Mouse (Mus musculus): ENCODE results near the gene Bspry.

Bspry gene

GRCm38 (mm10) chr4:62479937-62480708 is at the start of gene Bspry:
Gene Bspry (plus strand): TSS chr4:62480053.
- peak; percentile 69; the same call in 1 of the 2 replicates for ATAC-seq (ENCODE audit: insufficient number of reproducible peaks, low FRiP score, low TSS enrichment)

DNA sequence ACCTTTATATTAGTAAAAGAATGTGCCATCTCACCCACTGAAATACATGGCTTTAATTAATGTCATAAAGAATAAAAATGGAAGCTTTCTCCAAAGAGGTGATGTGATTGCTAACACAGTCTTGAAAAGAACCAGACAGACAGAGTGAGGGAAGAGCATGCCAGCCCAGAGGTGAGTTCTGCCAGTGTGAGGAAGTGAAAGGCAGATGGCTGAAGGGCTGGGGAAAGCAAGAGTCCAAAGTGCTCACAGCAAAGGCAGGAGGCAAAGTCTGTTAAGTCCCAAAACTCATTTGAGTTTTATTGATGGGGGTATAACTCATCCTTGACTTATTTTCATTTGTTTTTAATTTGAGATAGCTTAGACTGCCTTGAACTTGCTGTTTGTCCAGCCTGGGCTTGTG is 49.2 kb upstream of the Bspry start:
- ATAC-seq (ENCODE audit: insufficient number of reproducible peaks, low FRiP score, low TSS enrichment), result no peak

DNA sequence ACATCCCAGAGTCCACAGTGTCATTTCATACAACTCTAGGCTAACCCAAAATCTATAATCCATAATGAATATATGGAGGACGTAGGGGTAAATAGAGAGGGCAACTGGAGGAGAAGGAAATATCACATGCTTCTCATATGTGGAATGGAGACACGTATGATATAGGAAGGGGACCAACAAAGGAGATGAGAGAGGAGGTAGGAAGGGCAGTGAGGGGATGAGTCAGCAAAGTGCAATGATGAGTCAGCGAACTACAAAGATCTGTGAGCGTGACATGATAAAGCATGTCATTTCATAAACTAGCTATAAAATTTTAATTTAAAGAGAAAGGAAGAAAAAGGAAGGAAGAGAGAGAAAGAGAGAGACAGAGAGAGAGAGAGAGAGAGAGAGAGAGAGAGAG is 48.3 kb upstream of the Bspry start:
- no peak for ATAC-seq (ENCODE audit: insufficient number of reproducible peaks, low FRiP score, low TSS enrichment)

GRCm38 (mm10) chr4:62433939-62434870 is 45.6 kb upstream of the Bspry start:
- ATAC-seq (ENCODE audit: insufficient number of reproducible peaks, low FRiP score, low TSS enrichment), result no peak

DNA sequence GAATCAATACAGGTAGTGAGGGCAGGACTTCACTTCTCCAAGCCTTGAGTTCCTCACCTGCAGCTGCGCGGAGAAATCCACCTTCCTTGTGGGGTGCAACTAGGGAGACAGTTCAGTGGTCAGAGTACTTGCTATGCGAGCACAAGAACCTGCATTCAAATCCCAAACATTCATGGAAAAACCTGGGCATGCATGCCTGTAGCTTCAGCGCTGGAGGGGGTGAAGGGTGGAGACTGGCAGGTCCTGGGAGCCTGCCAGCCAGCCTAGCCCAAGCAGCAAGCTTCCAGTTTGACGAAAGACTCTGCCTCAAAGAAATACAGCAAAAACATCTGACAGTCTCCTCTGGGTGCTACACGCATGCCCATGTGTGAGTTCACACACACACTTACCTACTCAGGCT is 44.8 kb upstream of the Bspry start, which contains the start of gene Rnf183:
Gene Rnf183 (minus strand): TSS at position 172 of the 400 bp plus-strand sequence.
- ATAC-seq (ENCODE audit: insufficient number of reproducible peaks, low FRiP score, low TSS enrichment), result no peak

- no peak for ATAC-seq (ENCODE audit: insufficient number of reproducible peaks, low FRiP score, low TSS enrichment)
Observed at GRCm38 (mm10) chr4:62437256-62437778, 42.5 kb upstream of the Bspry start.

- no peak for ATAC-seq (ENCODE audit: insufficient number of reproducible peaks, low FRiP score, low TSS enrichment)
Observed at GRCm38 (mm10) chr4:62437871-62438270, 42.0 kb upstream of the Bspry start.

- no peak for ATAC-seq (ENCODE audit: insufficient number of reproducible peaks, low FRiP score, low TSS enrichment)
Observed at GRCm38 (mm10) chr4:62439793-62440192, 40.1 kb upstream of the Bspry start.

GRCm38 (mm10) chr4:62440544-62440943 is 39.3 kb upstream of the Bspry start:
- ATAC-seq (ENCODE audit: insufficient number of reproducible peaks, low FRiP score, low TSS enrichment), result peak; percentile 98

DNA sequence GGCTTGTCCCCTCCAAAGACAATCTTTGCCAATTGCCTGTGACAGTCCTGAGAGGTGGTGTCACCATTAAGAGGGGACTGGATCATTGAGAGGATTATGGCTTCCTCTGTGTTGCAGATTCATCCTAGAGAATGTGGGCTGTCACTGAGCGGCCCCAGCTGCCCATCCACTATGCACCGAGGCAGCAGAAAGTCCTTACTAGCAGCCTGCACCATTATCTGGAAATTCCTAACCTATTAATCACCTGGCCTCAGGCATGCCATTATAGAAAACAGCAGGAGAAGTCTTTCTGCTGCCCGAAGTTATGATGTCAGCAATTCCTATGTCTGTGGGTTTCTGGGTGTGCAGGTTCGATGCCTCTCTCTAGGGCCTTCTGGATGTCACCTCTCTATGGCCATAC is 38.9 kb upstream of the Bspry start:
- ATAC-seq (ENCODE audit: insufficient number of reproducible peaks, low FRiP score, low TSS enrichment), result no peak

DNA sequence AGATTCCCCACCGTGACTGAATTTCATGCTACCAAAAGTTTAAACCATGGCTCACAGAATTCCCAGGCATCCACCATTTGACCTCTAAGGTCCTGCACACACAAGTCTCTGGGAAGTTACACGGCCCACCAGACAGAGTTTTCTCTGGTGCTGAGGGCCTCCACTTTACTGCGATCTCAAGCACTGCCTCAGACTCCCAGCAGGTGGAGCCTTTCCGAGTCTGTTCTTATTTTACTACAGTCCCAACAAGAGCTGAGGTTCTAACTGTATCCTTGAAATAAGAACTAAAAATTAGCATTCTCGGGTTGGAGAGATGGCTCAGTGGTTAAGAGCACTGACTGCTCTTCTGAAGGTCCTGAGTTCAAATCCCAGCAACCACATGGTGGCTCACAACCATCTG is 24.9 kb upstream of the Bspry start:
- peak; percentile 56; the same call in 1 of the 2 replicates for ATAC-seq (ENCODE audit: insufficient number of reproducible peaks, low FRiP score, low TSS enrichment)

GRCm38 (mm10) chr4:62459081-62459480 is 20.8 kb upstream of the Bspry start:
- no peak for ATAC-seq (ENCODE audit: insufficient number of reproducible peaks, low FRiP score, low TSS enrichment)

GRCm38 (mm10) chr4:62460348-62460747 is 19.5 kb upstream of the Bspry start:
- no peak for ATAC-seq (ENCODE audit: insufficient number of reproducible peaks, low FRiP score, low TSS enrichment)

GRCm38 (mm10) chr4:62463124-62463523 is 16.7 kb upstream of the Bspry start:
- no peak for ATAC-seq (ENCODE audit: insufficient number of reproducible peaks, low FRiP score, low TSS enrichment)

- ATAC-seq (ENCODE audit: insufficient number of reproducible peaks, low FRiP score, low TSS enrichment), result no peak
Observed at GRCm38 (mm10) chr4:62468158-62468557, 11.7 kb upstream of the Bspry start.

DNA sequence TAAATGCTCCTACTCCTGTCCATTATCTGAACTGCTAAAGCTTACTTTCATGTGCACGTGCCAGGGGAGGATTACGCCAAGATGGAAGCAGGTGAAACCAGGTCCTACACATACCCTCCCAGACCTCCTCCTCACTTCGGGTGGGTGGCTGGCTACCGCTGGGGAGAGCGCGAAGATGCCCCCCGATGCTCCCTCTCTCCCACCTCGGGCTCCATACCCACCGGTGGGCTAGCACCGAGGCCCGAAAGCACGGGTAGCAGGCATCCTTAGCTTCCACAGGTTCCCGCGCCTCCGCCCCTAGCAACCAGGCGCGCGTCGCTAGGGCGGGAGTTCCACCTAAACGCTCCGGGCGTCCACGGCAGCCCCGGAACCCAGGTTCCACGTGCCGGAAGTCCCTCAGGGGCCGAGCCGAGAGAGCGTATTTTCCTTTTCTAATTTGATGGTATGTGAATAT is 9.2 kb upstream of the Bspry start, which contains the start of gene Wdr31:
Gene Wdr31 (minus strand): TSS at position 299 of the 454 bp plus-strand sequence.
- ATAC-seq (ENCODE audit: insufficient number of reproducible peaks, low FRiP score, low TSS enrichment), result peak; percentile 90

DNA sequence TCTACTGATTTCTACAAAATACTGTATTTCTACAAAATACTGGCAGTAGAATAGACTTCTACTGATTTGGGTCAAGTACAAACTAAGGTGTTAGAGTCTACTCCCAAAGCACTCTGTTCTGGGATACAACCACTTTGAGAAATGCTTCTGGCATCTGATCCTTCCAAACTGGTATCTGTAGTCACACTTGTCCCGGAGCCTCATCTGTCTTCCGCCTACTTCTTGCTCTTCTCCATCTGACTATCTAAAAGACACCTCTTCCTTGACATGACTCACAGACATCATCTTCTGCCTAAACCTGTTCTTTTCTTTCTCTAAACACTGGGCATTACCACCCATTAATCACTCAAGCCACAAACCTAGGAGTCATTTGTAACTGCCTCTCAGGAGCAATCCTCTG is 7.8 kb upstream of the Bspry start:
- ATAC-seq (ENCODE audit: insufficient number of reproducible peaks, low FRiP score, low TSS enrichment), result no peak

DNA sequence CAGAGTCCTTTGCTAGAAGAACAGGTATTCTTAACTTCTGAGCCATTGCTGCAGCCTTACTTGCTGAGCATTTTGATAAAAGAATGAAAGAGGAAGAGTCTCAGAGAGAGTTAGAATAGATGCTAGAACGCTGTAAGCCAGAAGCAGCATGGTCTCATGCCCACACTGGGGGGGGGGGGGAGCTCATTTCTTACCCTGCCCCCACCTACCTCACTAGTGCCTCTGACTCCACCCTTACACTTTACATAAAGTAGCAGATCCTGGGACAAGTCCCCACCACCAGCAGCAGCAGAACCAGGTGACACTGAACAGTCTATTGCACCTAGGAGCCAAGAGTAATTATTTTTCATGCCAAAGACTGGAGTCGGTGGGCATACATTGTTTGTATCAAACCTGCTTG is 4.7 kb upstream of the Bspry start:
- no peak for ATAC-seq (ENCODE audit: insufficient number of reproducible peaks, low FRiP score, low TSS enrichment)

- no peak for ATAC-seq (ENCODE audit: insufficient number of reproducible peaks, low FRiP score, low TSS enrichment)
Observed at GRCm38 (mm10) chr4:62475793-62476192, 4.1 kb upstream of the Bspry start.

DNA sequence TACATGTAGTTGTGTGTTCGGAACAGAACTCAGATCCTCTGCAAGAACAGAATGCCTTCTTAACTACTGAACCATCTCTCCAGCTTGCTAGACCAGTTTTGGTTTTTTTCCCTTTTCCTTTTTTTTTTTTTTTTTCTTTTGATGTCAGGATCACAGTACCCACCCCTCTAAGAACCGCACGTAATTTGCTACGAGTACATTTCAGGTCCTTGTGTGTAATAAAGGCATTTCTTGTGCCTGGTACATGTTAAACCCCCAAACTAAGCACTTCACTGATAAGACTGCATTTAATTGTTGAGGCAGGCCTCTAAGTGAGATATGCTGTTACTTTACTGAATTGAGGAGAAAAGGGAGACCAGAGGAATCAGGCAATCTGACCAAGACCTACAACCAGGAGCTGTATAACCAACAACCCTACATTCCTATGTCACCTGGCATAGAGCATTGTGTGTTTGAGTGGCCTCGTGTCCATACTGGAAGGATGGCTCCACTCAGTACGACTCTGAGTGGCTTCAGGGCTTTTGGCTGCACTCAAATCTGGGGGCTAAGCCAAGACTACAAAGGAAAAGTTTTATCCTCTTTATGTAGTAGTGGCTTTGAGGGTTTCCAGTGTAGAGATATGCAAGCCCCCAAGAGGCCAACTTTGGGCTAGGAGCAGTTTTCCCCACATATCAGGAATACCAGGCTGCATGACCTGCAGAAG is 2.2 kb upstream of the Bspry start:
- ATAC-seq (ENCODE audit: insufficient number of reproducible peaks, low FRiP score, low TSS enrichment), result no peak
